Mouse (Mus musculus) hindbrain, postnatal 0 days (tissue): ENCODE measurements around the gene Tmcc3. TPM values are rescaled to one million over a fixed set of nuclear protein-coding genes. Genes with fewer than 3 reads are reported as not detected.

ENCODE experiments used
- ATAC-seq: fragments of 200-750 bp; cut with Nextera tagmentation; 2 replicates; pipeline ENCODE4 v1.8.0; 2017; ENCODE audit warnings: mild to moderate bottlenecking, moderate TSS enrichment, moderate library complexity
- DNase-seq: peaks from one replicate; pipeline ENCODE4 v3.0.0-alpha.2; 2015; ENCODE audit warnings: low spot score
- H3K27ac ChIP-seq: fragments of 300-500 bp; sonication (generic); 2 replicates; pipeline ENCODE4 v1.5.1; 2014; ENCODE audit warnings: mild to moderate bottlenecking
- H3K27me3 ChIP-seq: fragments of 300-500 bp; sonication (generic); 2 replicates; pipeline ENCODE4 v1.6.1; 2014; ENCODE audit warnings: low read length, mixed read lengths; ENCODE audit not compliant: insufficient read depth
- H3K36me3 ChIP-seq: fragments of 300-500 bp; sonication (generic); 2 replicates; pipeline ENCODE4 v1.6.1; 2014; ENCODE audit warnings: low read length, mixed read lengths; ENCODE audit not compliant: insufficient read depth
- H3K4me1 ChIP-seq: fragments of 300-500 bp; sonication (generic); 2 replicates; pipeline ENCODE4 v1.6.1; 2014; ENCODE audit warnings: antibody characterized with exemption, low read length, mixed read lengths; ENCODE audit not compliant: insufficient read depth
- H3K4me2 ChIP-seq: fragments of 300-500 bp; sonication (generic); 2 replicates; pipeline ENCODE4 v1.6.1; 2014; ENCODE audit warnings: low read depth, mild to moderate bottlenecking, low read length, moderate library complexity, mixed read lengths
- H3K4me3 ChIP-seq: fragments of 300-500 bp; sonication (generic); 2 replicates; pipeline ENCODE4 v1.5.1; 2014; ENCODE audit warnings: low read length
- H3K9ac ChIP-seq: fragments of 300-500 bp; sonication (generic); replicated peaks from 2 replicates; pipeline ENCODE4 v1.6.1; 2014; ENCODE audit warnings: mild to moderate bottlenecking, low read length, moderate library complexity, mixed read lengths
- H3K9me3 ChIP-seq: fragments of 300-500 bp; sonication (generic); 2 replicates; pipeline ENCODE4 v1.6.1; 2016; ENCODE audit warnings: low read length, mixed read lengths
- CTCF ChIP-seq: IDR thresholded peaks from 2 replicates; pipeline ENCODE4 v1.5.1; 2016; ENCODE audit warnings: antibody characterized with exemption, control low read depth, low read depth
- WGBS: fragments of 180-500 bp; shearing (Covaris S2); extraction: QIAGEN DNeasy Blood & Tissue Kit; methylation state at CpG from one replicate; pipeline ENCODE4 v1.1.7; 2014; 5-methylcytosine and 5-hydroxymethylcytosine counted together
- polyA plus RNA-seq: library from polyadenylated mRNA; unstranded; fragments of >200 nt; fragmentation: Nextera tagmentation; extraction: Ambion mirVana; gene quantifications from 2 replicates; pipeline ENCODE4 v1.2.1, GENCODE M21; 2015
- total RNA-seq: library from RNA; depleted of rRNA; stranded (reverse); fragments of >200 nt; gene quantifications from 2 replicates; pipeline ENCODE4 v1.2.3, GENCODE M21; 2014

Tmcc3 gene
- total and polyA plus RNA-seq, 2 experiments from 2014 or later, result 9.7 to 15.3 TPM

DNA sequence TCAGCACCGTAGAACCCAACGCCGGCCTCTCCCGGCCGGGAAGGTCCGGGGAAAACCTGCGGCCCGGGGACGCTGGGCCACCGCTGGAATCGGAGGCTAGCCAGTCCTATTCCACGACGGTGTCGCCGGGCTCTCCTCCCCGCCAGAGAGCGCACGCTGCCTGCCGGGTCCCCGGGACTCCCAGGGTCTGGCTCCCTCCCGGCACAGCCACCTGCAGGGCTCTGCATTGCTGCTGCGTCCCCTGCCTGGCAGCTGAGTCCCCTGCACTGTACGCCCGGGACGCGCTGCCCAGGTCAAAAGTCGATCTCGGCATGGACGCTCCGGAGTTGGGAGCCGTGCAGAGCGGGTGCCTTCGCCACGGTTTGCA, 203.4 kb downstream of the Tmcc3 start:
- Histone ChIP-seq H3K27ac (peak overlapping the region; percentile 84), H3K4me1 (peaks cover 13% of the 10 kb centered on the region), H3K36me3 (no peaks in the 10 kb centered on the region), H3K27me3 (no peaks in the 10 kb centered on the region), H3K4me3 (peak overlapping the region; percentile 78), H3K9me3 (no peaks in the 10 kb centered on the region), H3K9ac (peak overlapping the region; percentile 79), H3K4me2 (peak overlapping the region; percentile 88)
- under 1% methylated on average over 29 of the region's 34 CpGs for WGBS
- DNase-seq (peak; percentile 80), ATAC-seq (peak; percentile 85)
- TF ChIP-seq CTCF, result peak; percentile 67

- DNase-seq (no peak), ATAC-seq (no peak; the same call in 1 of the 2 replicates)
- Histone ChIP-seq H3K4me1 (peaks cover 14% of the 10 kb centered on the region), H3K27me3 (no peaks in the 10 kb centered on the region), H3K9ac (peak overlapping the region; percentile 79), H3K27ac (peak overlapping the region; percentile 84; the same call in 1 of the 2 replicates), H3K4me2 (peak overlapping the region; percentile 88), H3K4me3 (peak overlapping the region; percentile 78), H3K9me3 (no peaks in the 10 kb centered on the region), H3K36me3 (no peaks in the 10 kb centered on the region)
- no peak for TF ChIP-seq CTCF
- 2% methylated on average over 10 of the region's 10 CpGs for WGBS
Observed at GRCm38 (mm10) chr10:94515583-94515982, 203.8 kb downstream of the Tmcc3 start.

DNA sequence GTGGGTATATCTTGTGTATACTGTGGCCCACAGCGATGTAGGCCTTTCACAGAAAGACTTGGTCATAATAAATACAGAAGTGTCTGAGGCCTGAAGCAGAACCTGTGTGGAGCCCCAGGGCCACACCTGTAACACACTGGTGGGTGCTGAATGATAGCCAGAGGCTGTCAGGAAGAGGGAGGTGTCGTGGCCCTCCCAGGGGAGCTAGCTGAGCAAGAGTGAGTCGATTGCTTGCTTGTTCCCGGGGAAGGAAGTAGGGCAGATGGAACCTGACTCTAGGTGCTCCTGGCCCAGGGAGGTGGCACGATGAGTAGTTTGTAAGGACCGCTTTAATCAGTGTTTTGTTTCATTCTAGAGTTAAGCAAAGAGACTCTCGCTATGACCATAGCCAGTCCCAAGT, 208.1 kb downstream of the Tmcc3 start:
- TF ChIP-seq CTCF, result no peak
- Histone ChIP-seq H3K27ac (0 out of 2 replicates have a peak overlapping the region, but pooled peaks have one; percentile 45), H3K9me3 (no peaks in the 10 kb centered on the region), H3K4me2 (peak overlapping the region; percentile 51), H3K36me3 (no peaks in the 10 kb centered on the region), H3K27me3 (no peaks in the 10 kb centered on the region), H3K4me1 (peaks cover 26% of the 10 kb centered on the region), H3K4me3 (no peak overlapping the region), H3K9ac (no peak overlapping the region)
- DNase-seq (no peak), ATAC-seq (no peak)
- WGBS, result 54% methylated on average over 7 of the region's 7 CpGs

- Histone ChIP-seq H3K4me1 (peaks cover 26% of the 10 kb centered on the region), H3K27me3 (no peaks in the 10 kb centered on the region), H3K27ac (peak overlapping the region; percentile 45; the same call in 1 of the 2 replicates), H3K9me3 (no peaks in the 10 kb centered on the region), H3K4me3 (no peak overlapping the region), H3K36me3 (no peaks in the 10 kb centered on the region), H3K9ac (no peak overlapping the region), H3K4me2 (peak overlapping the region; percentile 51)
- no peak for TF ChIP-seq CTCF
- 0 out of 2 replicates have a peak, but pooled peaks have one; percentile 13 for ATAC-seq
- 30% methylated on average over 17 of the region's 17 CpGs for WGBS
- no peak for DNase-seq
Observed at GRCm38 (mm10) chr10:94520306-94521106, 208.8 kb downstream of the Tmcc3 start.

- WGBS, result 47% methylated on average over 3 of the region's 3 CpGs
Observed at GRCm38 (mm10) chr10:94521107-94521401, 209.3 kb downstream of the Tmcc3 start.

GRCm38 (mm10) chr10:94521776-94522175, 210.0 kb downstream of the Tmcc3 start:
- Histone ChIP-seq H3K27ac (0 out of 2 replicates have a peak overlapping the region, but pooled peaks have one; percentile 7), H3K36me3 (no peaks in the 10 kb centered on the region), H3K9ac (no peak overlapping the region), H3K9me3 (no peaks in the 10 kb centered on the region), H3K4me2 (no peak overlapping the region), H3K4me1 (peaks cover 22% of the 10 kb centered on the region), H3K27me3 (no peaks in the 10 kb centered on the region), H3K4me3 (no peak overlapping the region)
- TF ChIP-seq CTCF, result no peak; the same call in 1 of the 2 replicates
- ATAC-seq (no peak), DNase-seq (peak; percentile 42)
- WGBS, result 23% methylated on average over 10 of the region's 10 CpGs

More at GRCm38 (mm10) chr10:94521107-94521401, 209.3 kb downstream of the Tmcc3 start:
- H3K9ac ChIP-seq, result no peak overlapping the region
- 0 out of 2 replicates have a peak overlapping the region, but pooled peaks have one; percentile 45 for H3K27ac ChIP-seq
- no peaks in the 10 kb centered on the region for H3K36me3 ChIP-seq
- H3K9me3 ChIP-seq, result no peaks in the 10 kb centered on the region
- ATAC-seq (0 out of 2 replicates have a peak, but pooled peaks have one; percentile 42), DNase-seq (peak; percentile 55)
- TF ChIP-seq CTCF, result no peak
- H3K27me3 ChIP-seq, result no peaks in the 10 kb centered on the region
- H3K4me2 ChIP-seq, result peak overlapping the region; percentile 51
- H3K4me1 ChIP-seq, result peaks cover 26% of the 10 kb centered on the region
- no peak overlapping the region for H3K4me3 ChIP-seq

GRCm38 (mm10) chr10:94523297-94523696, 211.5 kb downstream of the Tmcc3 start:
- WGBS, result 69% methylated on average over 8 of the region's 8 CpGs
- no peaks in the 10 kb centered on the region for H3K36me3 ChIP-seq
- H3K9me3 ChIP-seq, result no peaks in the 10 kb centered on the region
- no peak for TF ChIP-seq CTCF
- H3K27ac ChIP-seq, result peak overlapping the region; percentile 51
- no peaks in the 10 kb centered on the region for H3K27me3 ChIP-seq
- DNase-seq (no peak), ATAC-seq (0 out of 2 replicates have a peak, but pooled peaks have one; percentile 21)
- H3K4me1 ChIP-seq, result peaks cover 19% of the 10 kb centered on the region
- H3K9ac ChIP-seq, result no peak overlapping the region; the same call in 1 of the 2 replicates
- peak overlapping the region; percentile 44 for H3K4me2 ChIP-seq
- no peak overlapping the region for H3K4me3 ChIP-seq
